Mouse (Mus musculus) cerebellum, postnatal 4 days (tissue): ENCODE measurements at regions not wholly inside any gene's neighbourhood (a gene's known extent, or its start where the extent isn't known, plus 50 kb on each side); places are given as distances from the start of the nearest gene placed in this dataset.

Experiments used
- DNase-seq, 2 experiments: peaks; one replicate each; pipeline ENCODE4 v3.0.0; 2022; ENCODE audit warnings: low spot score in 2 of 2, mixed read lengths in 1 of 2

GRCm38 (mm10) chr1:36008598-36008997 lies 59.6 kb upstream of the Hs6st1 start:
- no peak for DNase-seq

- DNase-seq = peak in 1 of 2 experiments; percentile 33
Observed at GRCm38 (mm10) chr1:36009010-36009619, 59.1 kb upstream of the Hs6st1 start.

GRCm38 (mm10) chr1:36010151-36010550 lies 58.0 kb upstream of the Hs6st1 start:
- no peak for DNase-seq

- no peak for DNase-seq
Observed at GRCm38 (mm10) chr1:36010834-36011233, 57.4 kb upstream of the Hs6st1 start.

GRCm38 (mm10) chr1:36012081-36012765 lies 56.0 kb upstream of the Hs6st1 start:
- DNase-seq = no peak

GRCm38 (mm10) chr1:36013823-36014341 lies 54.3 kb upstream of the Hs6st1 start:
- DNase-seq = no peak

GRCm38 (mm10) chr1:36014372-36014771 lies 53.8 kb upstream of the Hs6st1 start:
- no peak for DNase-seq

- DNase-seq = no peak
Observed at GRCm38 (mm10) chr1:36015210-36015609, 53.0 kb upstream of the Hs6st1 start.

- DNase-seq = no peak
Observed at GRCm38 (mm10) chr1:36016566-36016965, 51.6 kb upstream of the Hs6st1 start.

GRCm38 (mm10) chr1:36017061-36017461 lies 51.1 kb upstream of the Hs6st1 start:
- DNase-seq = no peak

GRCm38 (mm10) chr1:36017656-36018055 lies 50.5 kb upstream of the Hs6st1 start:
- DNase-seq = no peak
